Mouse (Mus musculus) cerebellum, adult 2 months (tissue): Measurements from ENCODE around the gene Spata5.

ENCODE experiments used
- CTCF ChIP-seq: fragments of 200-500 bp; IDR thresholded peaks from 2 replicates; pipeline ENCODE4 v1.5.1; 2011; ENCODE audit warnings: low read depth, mild to moderate bottlenecking, control low read depth, low read length, moderate library complexity, borderline replicate concordance; ENCODE audit not compliant: insufficient read depth
- POLR2A ChIP-seq: fragments of 200-500 bp; IDR thresholded peaks from 2 replicates; pipeline ENCODE4 v1.6.1; 2011; ENCODE audit warnings: low read length, control low read depth, borderline replicate concordance; ENCODE audit not compliant: insufficient read depth

GRCm38 (mm10) chr3:37572066-37572465 is 152.4 kb downstream of the Spata5 start:
- no peak for TF ChIP-seq CTCF
- TF ChIP-seq POLR2A = no peak
